Mouse (Mus musculus): Measurements from ENCODE around the gene Sds.

Sds gene

DNA sequence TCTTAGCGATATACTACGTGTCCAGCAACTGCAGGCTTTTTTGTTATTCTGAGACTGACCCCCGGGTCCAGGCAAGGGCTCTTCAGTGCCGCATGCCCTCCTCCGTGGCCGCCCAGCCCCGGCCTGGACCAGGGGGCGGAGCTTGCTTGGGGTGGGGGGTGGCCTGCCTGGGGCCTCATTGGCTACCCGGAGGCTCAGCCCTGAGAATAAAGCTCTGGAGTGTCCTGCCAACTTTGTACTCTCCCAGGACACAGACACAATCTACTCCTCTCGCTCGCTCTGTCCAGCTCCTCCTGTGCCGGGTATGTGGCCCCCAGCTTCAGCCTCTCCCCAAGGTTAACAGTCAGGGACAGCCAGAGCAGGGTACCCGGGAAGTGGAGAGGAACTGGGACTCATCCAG lies at the start of gene Sds:
Sds (plus strand) TSS at position 231 of the 400 bp plus-strand sequence.
- DNase-seq (ENCODE audit: low spot score): no peak

DNA sequence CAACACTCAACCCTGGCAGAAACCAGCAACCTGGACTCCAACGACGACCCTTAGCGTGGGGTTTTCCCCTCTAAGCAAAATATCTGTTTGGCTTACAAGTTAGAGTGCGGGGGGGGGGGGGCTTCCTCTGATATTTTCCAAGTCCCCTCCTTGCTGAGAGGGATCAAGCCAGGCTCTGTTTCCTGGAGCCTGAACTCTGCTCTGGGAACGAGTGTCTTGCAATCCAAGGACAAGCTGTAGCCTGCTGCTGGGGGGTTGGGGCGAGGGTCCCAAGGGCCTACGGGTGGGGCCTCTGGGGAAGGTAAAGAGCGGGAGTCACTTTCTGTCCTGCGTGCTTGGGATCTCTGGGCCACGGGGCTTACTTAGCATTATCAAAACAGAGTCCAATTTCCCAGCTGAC lies 49.8 kb upstream of the Sds start:
- DNase-seq (ENCODE audit: low spot score): no peak

DNA sequence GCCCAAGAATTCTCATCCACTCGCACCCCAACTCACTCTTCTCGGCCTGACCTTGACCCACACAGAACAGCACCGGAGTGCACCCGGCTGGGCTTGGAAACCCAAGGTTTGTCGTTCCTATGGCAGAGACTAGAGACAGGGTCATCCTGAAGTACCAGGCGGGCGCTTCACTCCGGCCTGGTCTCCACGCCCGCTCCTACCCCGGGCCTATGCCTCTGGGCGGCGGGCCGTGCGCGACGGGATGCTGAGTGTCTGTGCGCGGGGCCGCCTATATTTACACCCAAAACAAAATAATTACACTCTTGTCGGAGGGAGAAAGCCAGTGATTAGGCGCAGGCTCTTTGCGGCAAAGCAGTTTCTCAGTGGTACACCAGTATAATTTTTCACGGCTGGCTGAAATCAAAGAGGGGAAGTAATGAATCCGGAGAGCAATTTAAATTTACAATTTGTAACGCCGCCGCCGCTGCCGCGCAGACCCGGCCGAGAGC lies 48.8 kb upstream of the Sds start:
- no peak for DNase-seq (ENCODE audit: low spot score)

DNA sequence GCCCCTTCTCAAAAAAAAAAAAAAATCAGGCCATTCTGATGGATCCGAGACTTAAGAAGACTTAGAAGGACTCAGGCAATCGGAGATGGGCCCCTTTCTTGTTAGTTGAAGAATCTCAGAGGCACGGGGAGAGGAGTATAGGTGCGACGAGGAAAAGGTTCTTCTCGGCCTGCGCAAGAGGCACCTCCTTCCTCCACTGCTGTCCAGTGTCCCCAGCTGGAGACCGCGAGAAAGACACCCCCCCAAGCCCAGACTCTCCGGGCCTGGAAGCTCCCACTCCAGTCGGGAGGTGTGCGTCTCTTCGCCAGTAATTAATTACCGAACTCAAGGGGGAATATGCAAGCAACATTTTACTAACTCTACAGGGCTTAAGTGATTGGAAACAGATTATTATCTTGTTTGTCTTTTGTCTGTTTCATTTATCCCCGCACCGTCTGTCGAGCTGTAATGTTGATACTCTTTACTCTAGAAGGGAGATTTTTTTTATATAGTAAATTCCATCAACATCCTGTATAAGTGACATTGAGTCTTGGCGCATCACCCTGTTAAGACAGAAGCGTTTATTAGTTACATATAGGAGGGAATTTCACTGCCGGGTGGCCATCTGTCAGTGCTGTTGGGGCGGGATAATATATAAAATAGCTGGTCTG lies 48.0 kb upstream of the Sds start:
- DNase-seq (ENCODE audit: low spot score): no peak

DNA sequence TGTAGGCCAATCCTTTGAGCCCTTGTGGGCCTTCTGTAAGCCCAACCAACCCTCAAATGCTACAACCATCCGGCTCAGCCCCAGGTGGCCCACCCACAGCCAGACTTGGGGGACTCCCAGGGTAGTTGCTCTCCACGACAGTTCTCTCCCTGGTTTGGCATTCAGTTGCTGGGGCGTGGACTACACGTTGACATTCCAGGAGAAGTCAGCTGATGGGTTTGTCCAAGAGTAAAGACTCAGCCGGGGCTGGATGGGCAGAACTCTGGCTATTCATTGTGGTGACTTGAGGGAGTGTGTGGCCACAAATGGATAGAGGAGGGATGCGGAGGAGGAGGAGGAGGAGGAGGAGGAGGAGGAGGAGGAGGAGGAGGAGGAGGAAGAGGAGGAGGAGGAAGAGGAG lies 47.3 kb upstream of the Sds start:
- DNase-seq (ENCODE audit: low spot score): no peak

DNA sequence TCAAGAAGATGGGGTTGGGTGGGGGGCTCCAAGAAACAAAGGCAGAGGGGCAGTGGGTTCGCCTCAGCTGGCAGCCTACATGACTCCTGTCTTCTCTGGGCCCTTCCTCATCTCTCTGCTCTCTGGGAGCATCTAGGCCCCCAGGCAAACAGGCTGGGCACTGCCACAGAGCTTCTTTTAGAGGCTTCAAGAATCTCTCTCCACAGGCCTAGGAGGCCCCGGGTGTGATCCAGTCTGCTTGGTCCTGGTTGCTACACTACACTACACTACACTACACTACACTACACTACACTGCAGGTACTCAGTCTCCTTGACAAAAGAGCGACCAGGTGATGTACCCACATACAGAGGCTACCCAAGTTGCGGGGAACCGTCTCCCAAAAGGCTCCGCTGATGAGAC lies 46.6 kb upstream of the Sds start:
- no peak for DNase-seq (ENCODE audit: low spot score)

DNA sequence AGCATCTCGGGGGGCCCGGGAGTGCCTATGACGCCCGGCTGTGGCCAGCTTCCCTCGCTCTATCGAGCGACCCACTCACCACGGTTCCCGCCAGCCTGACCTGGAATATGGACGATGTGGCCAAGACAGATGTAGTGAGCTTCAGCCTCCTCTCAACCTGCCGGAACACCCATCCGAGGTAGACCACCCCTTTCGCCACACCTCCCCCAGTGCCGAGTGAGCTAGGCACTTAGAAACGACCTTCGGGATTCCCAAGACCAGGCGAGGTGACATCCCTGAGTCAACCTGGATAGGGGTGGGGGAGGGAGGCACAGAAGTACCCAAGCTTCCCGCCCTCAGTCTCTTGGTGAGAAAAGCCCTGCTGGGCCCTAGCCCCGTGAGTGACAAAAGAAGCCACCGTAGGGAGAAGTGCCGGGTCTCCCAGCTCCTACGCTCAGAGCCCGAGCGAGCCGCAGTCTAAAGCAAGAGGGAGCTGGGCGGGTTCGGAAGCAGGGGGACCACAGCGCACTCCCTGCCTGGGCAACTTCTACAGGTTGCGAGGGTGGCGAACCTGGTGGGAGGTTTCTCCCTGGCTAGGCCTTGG lies 45.2 kb upstream of the Sds start:
- DNase-seq (ENCODE audit: low spot score): no peak

DNA sequence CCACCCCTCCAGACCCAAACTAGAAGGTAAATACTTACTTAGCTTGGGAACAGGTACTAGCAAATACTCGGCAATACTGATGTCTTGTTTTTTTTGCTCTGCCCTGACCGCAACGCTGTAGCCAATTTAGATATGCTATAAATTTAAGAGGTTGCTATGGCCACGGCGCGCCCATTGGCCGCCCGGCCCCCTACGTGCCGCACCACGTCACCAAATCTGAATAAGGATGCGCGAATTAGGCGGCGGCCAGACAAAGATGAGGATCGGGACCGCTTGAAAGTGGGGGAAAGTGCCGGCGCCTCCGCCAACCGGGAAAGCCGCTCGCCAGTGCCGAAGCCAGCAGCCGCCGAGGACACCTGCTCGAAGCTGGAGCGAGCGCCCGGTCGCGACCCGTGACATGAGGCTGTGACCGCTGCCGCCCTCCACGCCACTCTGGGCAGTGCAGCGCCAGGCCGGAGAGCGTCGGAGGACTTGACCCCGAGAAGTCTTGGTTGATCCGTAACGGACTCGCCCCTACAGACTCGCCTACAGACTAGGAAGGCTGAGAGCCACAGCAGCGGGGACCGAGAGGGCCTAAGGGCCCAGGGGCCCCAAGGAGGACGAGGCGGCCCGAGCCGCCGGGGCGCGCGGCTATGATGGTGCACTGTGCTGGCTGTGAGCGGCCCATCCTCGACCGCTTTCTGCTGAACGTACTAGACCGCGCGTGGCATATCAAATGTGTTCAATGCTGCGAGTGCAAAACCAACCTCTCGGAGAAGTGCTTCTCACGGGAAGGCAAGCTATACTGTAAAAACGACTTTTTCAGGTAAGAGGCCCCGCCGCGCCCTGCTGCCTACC lies 44.5 kb upstream of the Sds start, which contains the start of gene Lhx5:
Lhx5 (plus strand) TSS at position 51 of the 837 bp plus-strand sequence.
- no peak for DNase-seq (ENCODE audit: low spot score)

DNA sequence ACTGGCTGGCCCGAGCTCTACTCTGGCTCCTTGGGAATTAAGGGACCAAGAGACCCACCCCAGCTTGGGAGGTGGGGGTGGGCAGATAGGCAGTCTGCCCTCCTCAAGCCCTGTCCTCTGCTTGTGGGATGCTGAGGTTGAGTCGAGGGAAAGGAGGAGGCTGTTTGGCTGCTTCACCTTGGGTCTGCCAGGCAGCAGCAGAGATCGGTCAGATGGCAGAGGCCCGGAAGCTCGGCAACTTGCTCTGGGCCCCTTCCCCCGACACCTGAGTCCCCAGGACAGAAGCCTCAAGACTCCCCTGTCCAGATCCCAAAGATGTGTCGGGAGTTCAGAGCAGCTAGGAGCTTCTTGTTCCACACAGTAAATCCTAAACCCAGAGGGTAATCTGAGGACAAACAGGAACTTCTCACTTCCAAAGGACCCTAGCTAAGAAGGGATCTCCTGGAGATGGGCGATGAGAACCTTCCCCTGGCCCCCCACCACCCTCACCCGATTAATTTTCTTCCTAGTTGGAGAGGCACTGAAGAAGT lies 43.8 kb upstream of the Sds start:
- DNase-seq (ENCODE audit: low spot score): no peak

DNA sequence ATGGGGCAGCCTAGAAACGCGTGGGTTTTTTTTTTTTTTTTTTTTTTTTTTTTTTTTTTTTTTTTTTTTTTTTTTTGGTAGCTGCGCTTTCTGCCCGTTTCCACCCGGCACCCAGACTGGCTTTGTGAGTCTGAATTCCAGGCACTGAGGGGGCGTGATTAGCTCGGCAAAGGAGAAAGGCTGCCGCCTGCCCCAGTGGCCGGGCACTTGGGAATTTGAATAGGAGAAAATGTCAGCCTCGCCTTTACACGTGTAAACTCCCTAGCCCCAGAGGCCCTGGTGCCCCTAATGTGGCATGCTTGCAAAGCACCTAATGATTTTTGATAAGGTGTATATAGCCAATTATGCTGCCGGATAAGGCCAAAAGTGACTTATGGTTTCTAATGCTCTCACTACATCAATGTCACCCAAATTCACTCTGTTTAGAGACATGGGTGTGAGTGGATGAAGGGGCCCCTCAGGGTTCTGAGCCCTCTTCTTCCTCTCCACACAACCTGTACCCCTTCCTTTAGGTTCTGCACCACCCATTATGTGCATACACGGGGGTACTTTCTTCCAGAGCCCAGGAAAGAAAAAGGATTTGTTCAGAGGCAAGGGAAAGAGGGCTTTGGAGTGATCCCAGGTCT lies 43.1 kb upstream of the Sds start:
- DNase-seq (ENCODE audit: low spot score): no peak

DNA sequence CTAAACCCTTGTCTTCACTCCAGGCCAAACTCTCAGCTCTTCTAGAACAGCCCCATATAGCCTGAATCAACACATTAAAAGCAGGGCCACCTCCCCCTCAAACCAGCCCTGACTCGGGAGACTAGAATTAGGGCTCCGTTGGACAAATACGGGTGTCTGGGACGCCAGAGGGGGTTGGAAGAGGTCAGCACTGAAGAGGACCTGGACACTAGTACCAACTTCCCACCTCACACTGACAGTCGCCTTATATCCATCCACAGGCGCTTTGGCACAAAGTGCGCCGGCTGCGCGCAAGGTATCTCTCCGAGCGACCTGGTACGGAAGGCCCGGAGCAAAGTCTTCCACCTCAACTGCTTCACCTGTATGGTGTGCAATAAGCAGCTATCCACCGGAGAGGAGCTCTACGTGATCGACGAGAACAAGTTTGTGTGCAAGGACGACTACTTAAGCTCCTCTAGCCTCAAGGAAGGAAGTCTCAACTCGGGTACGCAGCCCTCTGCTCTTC lies 42.0 kb upstream of the Sds start:
- no peak for DNase-seq (ENCODE audit: low spot score)

DNA sequence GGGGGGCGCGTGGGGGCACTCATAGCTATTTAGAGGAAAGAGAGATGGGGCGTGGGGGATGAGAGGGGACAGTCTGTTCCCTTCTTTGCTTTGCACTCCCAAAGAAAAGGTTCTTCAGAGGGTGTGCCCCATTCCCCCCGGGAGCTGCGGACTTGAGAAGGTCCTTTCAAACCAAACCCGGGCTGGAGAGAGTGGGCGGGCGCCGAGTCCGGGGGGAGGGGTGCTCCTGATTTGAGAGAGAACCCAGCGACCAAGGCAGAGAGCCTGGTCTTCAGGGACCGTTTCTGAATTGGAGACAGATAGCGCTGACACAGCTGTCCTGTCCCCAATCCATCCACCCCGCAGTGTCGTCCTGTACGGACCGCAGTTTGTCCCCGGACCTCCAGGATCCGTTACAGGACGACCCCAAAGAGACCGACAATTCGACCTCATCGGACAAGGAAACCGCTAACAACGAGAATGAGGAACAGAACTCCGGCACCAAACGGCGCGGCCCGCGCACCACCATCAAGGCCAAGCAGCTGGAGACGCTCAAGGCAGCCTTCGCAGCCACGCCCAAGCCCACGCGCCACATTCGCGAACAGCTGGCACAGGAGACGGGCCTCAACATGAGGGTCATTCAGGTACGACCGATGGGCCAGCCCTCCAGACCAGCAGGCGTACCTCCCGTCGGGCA lies 41.2 kb upstream of the Sds start:
- DNase-seq (ENCODE audit: low spot score): no peak

DNA sequence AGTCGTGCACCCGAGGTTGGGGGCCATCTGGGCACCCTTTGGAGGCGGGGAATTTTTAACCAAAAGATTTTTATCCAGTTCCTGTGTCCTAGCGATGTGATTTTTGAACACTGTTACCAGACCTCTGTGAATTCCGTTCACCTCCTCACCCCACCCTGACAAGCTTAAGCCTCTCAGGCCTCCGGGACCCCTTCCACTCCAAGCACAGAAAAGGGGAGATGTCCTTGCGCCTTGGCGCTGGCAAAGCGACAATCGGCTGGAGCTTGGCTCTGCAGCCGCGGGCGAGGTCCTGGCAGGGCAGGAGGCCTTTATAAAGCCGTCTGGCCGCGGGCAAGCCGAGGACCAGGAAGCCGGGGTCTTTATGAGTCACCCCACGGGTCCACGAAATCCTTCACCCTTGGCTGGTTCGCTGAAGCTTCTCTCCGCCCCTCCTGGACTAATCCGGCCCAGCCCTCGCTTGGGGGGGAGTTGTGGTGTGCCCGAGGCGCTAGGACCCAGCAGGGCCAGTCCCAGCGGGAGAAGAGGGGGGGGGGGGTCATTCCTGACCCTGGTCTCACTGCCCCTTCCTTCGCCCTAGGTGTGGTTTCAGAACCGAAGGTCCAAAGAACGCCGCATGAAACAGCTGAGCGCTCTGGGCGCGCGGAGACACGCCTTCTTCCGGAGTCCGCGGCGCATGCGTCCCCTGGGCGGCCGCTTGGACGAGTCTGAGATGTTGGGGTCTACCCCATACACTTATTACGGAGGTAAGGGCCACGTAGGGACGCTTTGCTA lies 40.4 kb upstream of the Sds start:
- no peak for DNase-seq (ENCODE audit: low spot score)

DNA sequence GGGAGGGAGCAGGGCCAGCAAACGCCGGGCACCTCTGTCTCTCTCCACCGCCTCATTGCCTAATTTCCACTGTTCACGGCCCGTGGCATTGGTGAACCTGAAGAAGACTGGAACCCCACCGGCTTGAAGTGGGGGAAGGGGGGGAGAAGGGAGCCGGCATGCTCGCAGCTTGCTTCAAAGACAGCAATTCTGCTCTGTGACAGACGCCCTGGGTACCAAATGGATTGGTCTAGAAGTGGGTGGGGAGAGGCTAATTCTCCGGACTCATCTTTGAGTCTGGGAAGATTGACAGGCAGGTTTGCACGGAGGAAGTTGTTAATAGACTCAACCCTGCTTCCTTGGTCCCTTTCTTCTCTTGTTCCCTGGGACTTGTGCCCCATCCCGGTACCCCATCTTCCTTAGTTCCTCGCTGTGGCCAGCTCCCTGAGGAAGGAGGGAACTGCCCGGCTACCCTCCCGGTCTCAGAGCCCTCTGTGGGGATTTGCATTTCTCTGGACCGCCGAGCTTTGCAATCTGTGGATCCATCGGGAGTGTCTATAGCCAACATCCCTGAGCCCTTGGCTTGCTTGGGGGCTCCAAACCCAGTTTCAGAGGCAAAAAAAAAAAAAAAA lies 39.3 kb upstream of the Sds start:
- no peak for DNase-seq (ENCODE audit: low spot score)

DNA sequence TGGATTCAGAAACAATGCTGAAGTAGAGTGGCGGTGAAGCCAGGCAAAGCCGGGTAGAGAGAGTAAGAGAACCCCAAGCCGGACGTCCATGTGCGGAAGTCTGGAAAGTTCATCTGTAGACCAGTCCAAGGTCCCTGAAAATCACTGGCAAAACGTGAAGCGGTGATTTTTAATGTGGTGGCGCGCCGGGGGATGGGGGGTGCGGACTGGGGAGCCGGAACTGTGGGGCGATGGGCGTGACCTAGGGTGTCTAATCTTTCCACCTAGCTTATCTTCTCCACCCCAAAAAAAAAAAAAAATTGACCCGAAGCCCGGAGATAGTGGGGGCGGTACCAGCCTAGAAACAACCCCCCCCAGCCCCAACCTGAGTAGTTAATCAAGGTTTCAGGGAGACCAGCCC lies 38.8 kb upstream of the Sds start:
- no peak for DNase-seq (ENCODE audit: low spot score)

DNA sequence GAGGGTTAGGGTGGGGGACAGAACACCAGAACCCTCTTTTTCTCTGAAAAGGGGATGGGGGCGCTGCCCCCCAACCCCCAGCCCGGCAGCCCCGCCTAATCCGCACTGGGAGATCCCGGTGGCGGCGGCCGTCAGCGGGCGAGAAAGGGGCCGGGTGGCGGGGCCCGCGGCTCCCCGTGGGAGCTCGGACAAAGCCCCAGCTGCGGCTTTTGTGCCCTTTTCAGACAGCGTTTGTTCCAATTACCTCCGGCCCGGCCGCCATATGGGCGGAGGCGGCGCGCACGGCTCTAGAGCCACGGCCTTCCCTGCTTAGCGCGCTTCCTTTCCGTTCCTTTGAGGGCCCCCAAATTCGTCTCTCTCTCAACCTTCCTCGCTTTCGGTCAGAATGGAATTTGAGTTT lies 38.3 kb upstream of the Sds start:
- DNase-seq (ENCODE audit: low spot score): no peak

DNA sequence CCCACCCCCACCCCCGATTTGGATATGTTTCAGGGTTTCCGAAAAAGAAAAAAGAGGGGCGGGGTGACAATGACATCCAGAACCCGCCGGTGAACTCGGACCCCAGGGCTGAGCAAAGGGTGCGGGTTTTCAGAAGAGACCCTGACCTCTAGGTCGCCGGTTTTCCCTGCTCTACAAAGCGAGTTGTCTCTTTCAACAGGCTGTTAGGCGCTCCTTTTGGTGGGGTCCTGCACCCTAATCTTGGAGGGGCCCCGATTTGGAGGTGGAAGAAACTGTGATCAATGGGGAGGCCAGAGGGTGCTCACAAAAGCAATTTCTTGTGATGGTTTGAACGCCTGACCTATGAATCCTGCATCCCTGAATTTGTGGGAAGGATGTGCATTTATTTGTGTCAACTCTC lies 37.9 kb upstream of the Sds start:
- no peak for DNase-seq (ENCODE audit: low spot score)

DNA sequence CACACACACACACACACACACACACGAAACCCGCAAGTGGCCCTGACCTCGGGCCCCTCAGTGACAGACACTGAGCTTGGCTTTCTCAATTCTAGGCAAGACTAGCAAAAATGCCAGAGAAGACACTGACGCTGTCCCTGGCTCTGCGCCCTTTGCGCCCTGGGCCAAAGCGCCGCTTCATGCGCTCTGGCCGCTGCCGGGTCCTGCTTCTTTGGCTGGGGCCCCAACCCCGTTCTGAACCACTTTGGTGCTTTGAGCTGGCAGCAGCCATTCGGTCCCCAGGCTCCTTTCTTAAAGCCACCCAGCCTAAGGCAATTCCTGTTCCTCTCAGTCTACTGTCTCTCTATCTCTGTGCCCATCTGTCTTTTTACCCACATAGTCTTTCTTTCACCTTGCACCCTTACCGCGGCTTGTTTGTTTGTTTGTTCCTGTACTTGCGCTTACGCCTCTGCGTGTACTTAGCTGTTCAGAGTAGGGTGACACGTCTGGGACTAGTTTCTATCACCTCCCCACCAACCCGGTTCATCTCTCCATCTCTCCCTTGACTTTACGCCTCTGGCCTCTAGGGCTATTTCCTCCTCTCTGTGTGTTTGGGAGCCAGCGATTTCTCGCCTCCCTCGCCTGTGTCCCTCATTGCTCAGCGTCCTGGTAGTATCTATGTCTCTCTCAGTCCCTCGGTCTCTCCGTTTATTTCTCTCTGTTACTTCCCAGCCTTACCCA lies 37.2 kb upstream of the Sds start:
- DNase-seq (ENCODE audit: low spot score): no peak

DNA sequence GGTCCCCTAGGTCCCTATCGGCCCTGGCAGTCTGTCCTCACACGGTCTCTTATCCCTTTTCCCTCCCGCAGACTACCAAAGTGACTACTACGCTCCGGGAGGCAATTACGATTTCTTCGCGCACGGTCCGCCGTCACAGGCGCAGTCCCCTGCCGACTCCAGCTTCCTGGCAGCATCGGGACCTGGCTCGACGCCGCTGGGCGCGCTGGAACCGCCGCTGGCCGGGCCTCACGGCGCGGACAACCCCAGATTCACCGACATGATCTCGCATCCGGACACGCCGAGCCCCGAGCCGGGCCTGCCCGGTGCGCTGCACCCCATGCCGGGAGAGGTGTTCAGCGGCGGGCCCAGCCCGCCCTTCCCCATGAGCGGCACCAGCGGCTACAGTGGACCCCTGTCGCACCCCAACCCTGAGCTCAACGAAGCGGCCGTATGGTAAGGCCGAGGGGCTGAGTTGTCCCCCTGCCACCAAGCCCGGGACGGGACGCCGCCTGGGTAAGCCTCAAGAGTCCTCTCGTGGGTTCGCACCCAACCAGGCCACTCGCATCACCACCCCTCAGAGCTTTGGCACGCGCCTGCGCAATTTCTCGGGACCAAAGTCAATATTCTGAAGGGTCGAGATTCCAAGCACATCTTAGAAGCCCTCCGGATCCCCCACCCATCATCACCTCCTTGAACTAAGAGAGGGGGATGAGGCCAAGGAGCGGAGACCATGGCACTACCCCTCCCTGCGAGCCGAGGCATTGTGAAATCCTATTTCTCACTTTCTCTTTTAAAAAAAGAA lies 36.2 kb upstream of the Sds start:
- no peak for DNase-seq (ENCODE audit: low spot score)

All from layer of hippocampus, adult 9-10 months (tissue).